In genomic region chr17:47472435-47473350, GRCm38 (mm10) we compare ENCODE assay signal across 16 mouse cellular contexts. TPM values are rescaled to one million over a fixed set of nuclear protein-coding genes. Genes with fewer than 3 reads are reported as not detected.
DNase-seq lines count a peak whose midpoint lies in the region; ATAC-seq lines count a peak whose summit lies in the region.
"Had no signal": no experiment of that assay in that cellular context is flagged by ENCODE, and none has a peak within 500 bp of the region (broad histone marks: within the 10 kb centered on the region; RNA-seq: fewer than 3 reads in every experiment).

No protein-coding gene starts in this region.

- peaks cover 8% of the 10 kb centered on the region; the same call in 1 of the 2 replicates for H3K27me3 ChIP-seq in heart, embryonic 15.5 days
- peaks cover 9% of the 10 kb centered on the region for H3K27me3 ChIP-seq in lung, embryonic 15.5 days

- H3K4me2 ChIP-seq in heart, embryonic 15.5 days, result no peak overlapping the region
- H3K4me2 ChIP-seq in lung, embryonic 15.5 days, result no peak overlapping the region
- H3K4me2 ChIP-seq: limb, embryonic 12.5 days; midbrain, embryonic 13.5 days; neural tube, embryonic 12.5 days had no signal

- no peak overlapping the region for H3K9ac ChIP-seq in heart, embryonic 15.5 days
- H3K9ac ChIP-seq in lung, embryonic 15.5 days, result no peak overlapping the region
- H3K9ac ChIP-seq: limb, embryonic 12.5 days; midbrain, embryonic 13.5 days; neural tube, embryonic 12.5 days had no signal

- H3K27ac ChIP-seq in heart, embryonic 15.5 days, result no peak overlapping the region; the same call in 1 of the 2 replicates
- H3K27ac ChIP-seq in lung, embryonic 15.5 days, result peak overlapping the region; percentile 33
- H3K27ac ChIP-seq: limb, embryonic 12.5 days; midbrain, embryonic 13.5 days; neural tube, embryonic 12.5 days had no signal

- H3K36me3 ChIP-seq in heart, embryonic 15.5 days, result no peaks in the 10 kb centered on the region
- no peaks in the 10 kb centered on the region for H3K36me3 ChIP-seq in lung, embryonic 15.5 days
- H3K36me3 ChIP-seq: limb, embryonic 12.5 days; midbrain, embryonic 13.5 days; neural tube, embryonic 12.5 days had no signal

- no peak overlapping the region for H3K4me3 ChIP-seq in heart, embryonic 15.5 days
- no peak overlapping the region for H3K4me3 ChIP-seq in lung, embryonic 15.5 days
- H3K4me3 ChIP-seq: erythroblast, embryonic 14.5 days; limb, embryonic 12.5 days; midbrain, embryonic 13.5 days; neural tube, embryonic 12.5 days had no signal

- no peak for DNase-seq in heart, adult 9 months (ENCODE audit: low spot score in 2 of 2)
- DNase-seq in lung, postnatal 14 days, result no peak
- DNase-seq in R1 (ENCODE audit: low read depth, low spot score), result peak; percentile 61
- DNase-seq in skeletal muscle tissue, adult 2 months (ENCODE audit: low read depth, low spot score), result peak; percentile 52
- no peak for DNase-seq in layer of hippocampus, postnatal 14 days (ENCODE audit: low spot score in 2 of 2)
- DNase-seq: kidney, adult 11 months; retina, postnatal 1 day had no signal

- ATAC-seq in heart, embryonic 15.5 days (replicated peaks; ENCODE audit: insufficient number of reproducible peaks, insufficient read depth, low FRiP score, low read depth), result 0 out of 2 replicates have a peak, but pooled peaks have one; percentile 8
- ATAC-seq in lung, embryonic 15.5 days (ENCODE audit: borderline replicate concordance, extremely low read depth, low FRiP score, low TSS enrichment), result no peak; the same call in none of the 2 replicates
- no peak for ATAC-seq in granulocyte monocyte progenitor cell, adult 5-6 weeks (replicated peaks; ENCODE audit: poor library complexity, severe bottlenecking)
- ATAC-seq: midbrain, embryonic 13.5 days had no signal

- H3K9me3 ChIP-seq in heart, embryonic 15.5 days (replicated peaks), result no peaks in the 10 kb centered on the region
- no peaks in the 10 kb centered on the region for H3K9me3 ChIP-seq in lung, embryonic 15.5 days
- H3K9me3 ChIP-seq: limb, embryonic 12.5 days; midbrain, embryonic 13.5 days; neural tube, embryonic 12.5 days had no signal

- peaks cover 26% of the 10 kb centered on the region for H3K4me1 ChIP-seq in heart, embryonic 15.5 days (replicated peaks)
- H3K4me1 ChIP-seq in lung, embryonic 15.5 days, result peaks cover 31% of the 10 kb centered on the region
- H3K4me1 ChIP-seq: neural tube, embryonic 12.5 days had no signal

- 26% methylated on average over 15 of the region's 15 CpGs for WGBS in heart, embryonic 15.5 days
- 30% methylated on average over 15 of the region's 15 CpGs for WGBS in lung, embryonic 15.5 days

RNA-seq across cellular contexts. Expression of gene Taf8, which starts 29.4 kb away (rescaled TPM):
- 17.0 and 20.5 TPM in 2 replicates for polyA plus RNA-seq in heart, embryonic 15.5 days (2015; fragmentation: Nextera tagmentation; extraction: Ambion mirVana)
- polyA plus RNA-seq in lung, embryonic 15.5 days (2015; fragmentation: Nextera tagmentation; extraction: Ambion mirVana), result 25.6 and 32.3 TPM in 2 replicates
- total RNA-seq in granulocyte monocyte progenitor cell, adult 5-6 weeks (2014; fragmentation: Nextera tagmentation), result 13.9 and 23.8 TPM in 2 replicates
- 34.7 and 40.9 TPM in 2 replicates for total RNA-seq in granulocyte monocyte progenitor cell, adult 5-6 weeks (2017)
- total RNA-seq in layer of hippocampus, postnatal 14 days (2021), result 10 to 100 TPM; 14.8 to 16.4 TPM

RNA-seq across cellular contexts. Expression of gene Ccnd3, which starts 32.2 kb away (rescaled TPM):
- 369 and 456 TPM in 2 replicates for polyA plus RNA-seq in heart, embryonic 15.5 days (2015; fragmentation: Nextera tagmentation; extraction: Ambion mirVana)
- polyA plus RNA-seq in lung, embryonic 15.5 days (2015; fragmentation: Nextera tagmentation; extraction: Ambion mirVana), result 286 and 294 TPM in 2 replicates
- 99.8 and 128 TPM in 2 replicates for total RNA-seq in granulocyte monocyte progenitor cell, adult 5-6 weeks (2014; fragmentation: Nextera tagmentation)
- 35.5 and 35.9 TPM in 2 replicates for total RNA-seq in granulocyte monocyte progenitor cell, adult 5-6 weeks (2017)
- 10 to 100 TPM; 39.6 to 46.3 TPM for total RNA-seq in layer of hippocampus, postnatal 14 days (2021)

RNA-seq across cellular contexts. Expression of gene 1700001C19Rik, which starts 35.5 kb away (rescaled TPM):
- polyA plus RNA-seq in heart, embryonic 15.5 days (2015; fragmentation: Nextera tagmentation; extraction: Ambion mirVana), result 0.60 and 1.0 TPM in 2 replicates
- polyA plus RNA-seq in lung, embryonic 15.5 days (2015; fragmentation: Nextera tagmentation; extraction: Ambion mirVana), result 0.14 and 0.45 TPM in 2 replicates
- not detected in 2 replicates for total RNA-seq in granulocyte monocyte progenitor cell, adult 5-6 weeks (2014; fragmentation: Nextera tagmentation)
- total RNA-seq in granulocyte monocyte progenitor cell, adult 5-6 weeks (2017), result 1.9 TPM in 1 of 2 replicates, not detected in the other
- total RNA-seq in layer of hippocampus, postnatal 14 days (2021), result not detected
- total RNA-seq: layer of hippocampus, postnatal 25 days had no signal
- polyA plus RNA-seq: CD4-positive, CD25-positive, alpha-beta regulatory T cell, adult 4 months; erythroblast, embryonic 14.5 days had no signal

RNA-seq across cellular contexts. Expression of gene AI661453, which starts 36.3 kb away (rescaled TPM):
- polyA plus RNA-seq in heart, embryonic 15.5 days (2015; fragmentation: Nextera tagmentation; extraction: Ambion mirVana), result 0.96 and 1.2 TPM in 2 replicates
- polyA plus RNA-seq in lung, embryonic 15.5 days (2015; fragmentation: Nextera tagmentation; extraction: Ambion mirVana), result 2.0 and 2.4 TPM in 2 replicates
- 1.8 and 4.3 TPM in 2 replicates for total RNA-seq in granulocyte monocyte progenitor cell, adult 5-6 weeks (2014; fragmentation: Nextera tagmentation)
- 0.34 and 0.62 TPM in 2 replicates for total RNA-seq in granulocyte monocyte progenitor cell, adult 5-6 weeks (2017)
- total RNA-seq in layer of hippocampus, postnatal 14 days (2021), result under 1 TPM; 0.28 to 0.48 TPM
- polyA plus RNA-seq: CD4-positive, CD25-positive, alpha-beta regulatory T cell, adult 4 months; erythroblast, embryonic 14.5 days had no signal

Comparison
In these comparisons a context has a peak if more than half of its experiments do, and no peak if none do; other contexts are left out.
1. DNase-seq: peak in R1 (single experiment) and skeletal muscle tissue, adult 2 months (single experiment); none in heart, adult 9 months (0 of 2), lung, postnatal 14 days (single experiment) and layer of hippocampus, postnatal 14 days (0 of 2).